Mouse (Mus musculus): ENCODE results near the gene Entpd3. TPM values are rescaled to one million over a fixed set of nuclear protein-coding genes. Genes with fewer than 3 reads are reported as not detected.

Entpd3 gene
- polyA plus RNA-seq, 1 experiment from 2014 or later, result not detected

DNA sequence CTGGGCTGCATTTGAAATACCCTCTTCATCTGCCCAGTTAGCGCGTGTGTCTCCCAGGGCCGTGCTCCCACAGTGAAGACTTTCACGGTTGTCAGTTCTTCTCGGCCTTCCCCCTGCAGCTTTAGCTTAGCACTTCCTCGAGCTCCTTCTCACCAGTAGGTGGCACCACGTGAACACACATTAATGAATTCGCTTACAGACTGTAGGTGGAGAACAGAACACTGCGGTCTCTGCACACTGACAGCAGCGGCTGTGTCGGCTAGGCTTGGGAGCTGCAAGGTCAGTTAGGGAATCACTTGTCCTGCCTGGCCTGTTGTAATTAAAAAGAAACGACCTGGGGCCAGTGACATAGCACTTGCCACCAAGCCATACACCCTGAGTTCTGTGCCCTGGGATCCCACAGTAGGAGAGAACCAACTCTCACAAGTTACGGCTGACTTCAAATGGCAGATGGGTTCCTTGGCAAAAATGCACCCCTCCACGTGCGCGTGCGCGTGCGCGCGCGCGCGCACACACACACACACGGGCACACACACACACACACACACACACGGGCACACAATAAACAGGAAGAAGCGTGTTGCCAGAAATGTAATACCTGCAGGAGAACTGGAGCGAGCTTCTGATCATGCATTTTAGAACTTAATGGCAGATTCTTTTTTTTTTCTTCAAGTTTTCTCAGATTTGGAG lies 43.1 kb downstream of the Entpd3 start:
- Histone ChIP-seq H3K4me3 (ENCODE audit: inconsistent target) (peak overlapping the region; percentile 36), H3K36me3 (ENCODE audit: inconsistent target) (no peaks in the 10 kb centered on the region), H3K27ac (peak overlapping the region; percentile 65), H3K79me2 (ENCODE audit: inconsistent target) (no peaks in the 10 kb centered on the region)
- 4% methylated on average over 15 of the region's 28 CpGs for WGBS (ENCODE audit: missing documents)

DNA sequence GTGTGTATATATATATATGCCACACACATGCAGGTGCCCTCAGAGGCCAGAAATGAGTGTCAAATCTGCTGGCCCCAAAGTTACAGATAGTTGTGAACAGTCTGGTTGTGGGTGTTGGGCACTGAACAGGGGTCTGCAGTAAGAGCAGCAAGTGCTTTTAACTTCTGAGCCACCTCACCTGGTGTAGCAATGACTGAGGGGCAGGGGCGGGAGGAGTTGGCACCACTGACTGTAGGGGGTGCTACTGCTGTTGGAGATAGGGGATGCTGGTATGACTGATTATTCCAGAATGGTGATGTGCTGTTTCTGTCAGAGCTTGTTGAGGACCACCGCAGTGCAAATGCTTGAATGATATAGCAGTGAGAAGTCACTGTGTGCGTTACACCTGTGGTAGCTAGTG lies 43.7 kb downstream of the Entpd3 start:
- Histone ChIP-seq H3K27ac (no peak overlapping the region), H3K36me3 (ENCODE audit: inconsistent target) (no peaks in the 10 kb centered on the region), H3K79me2 (ENCODE audit: inconsistent target) (no peaks in the 10 kb centered on the region), H3K4me3 (ENCODE audit: inconsistent target) (no peak overlapping the region; the same call in 1 of the 2 replicates)
- WGBS (ENCODE audit: missing documents), result 86% methylated on average over 3 of the region's 3 CpGs

DNA sequence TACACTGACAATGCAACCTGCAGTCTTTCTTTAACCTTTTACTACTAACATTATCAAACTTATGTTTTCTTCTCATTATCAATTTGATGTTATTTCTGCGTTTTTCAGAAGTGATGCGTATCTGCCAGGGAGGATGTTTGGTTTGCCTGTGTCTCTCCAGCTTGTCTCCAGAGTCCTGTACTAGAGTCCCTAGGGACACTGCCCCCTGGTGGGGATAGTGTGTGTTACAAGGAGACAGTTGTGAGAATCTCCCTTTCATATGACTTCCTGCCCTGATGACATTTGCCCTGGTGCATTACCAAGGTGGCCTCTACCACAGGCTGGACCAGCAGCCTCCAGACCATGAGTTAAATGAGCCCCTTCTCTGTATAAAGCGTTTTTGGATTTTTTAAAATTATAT lies 46.9 kb downstream of the Entpd3 start:
- H3K4me3 ChIP-seq (ENCODE audit: inconsistent target), result no peak overlapping the region
- WGBS (ENCODE audit: missing documents), result 15% methylated on average over 3 of the region's 3 CpGs
- H3K79me2 ChIP-seq (ENCODE audit: inconsistent target), result no peaks in the 10 kb centered on the region
- no peak overlapping the region for H3K27ac ChIP-seq
- H3K36me3 ChIP-seq (ENCODE audit: inconsistent target), result no peaks in the 10 kb centered on the region

DNA sequence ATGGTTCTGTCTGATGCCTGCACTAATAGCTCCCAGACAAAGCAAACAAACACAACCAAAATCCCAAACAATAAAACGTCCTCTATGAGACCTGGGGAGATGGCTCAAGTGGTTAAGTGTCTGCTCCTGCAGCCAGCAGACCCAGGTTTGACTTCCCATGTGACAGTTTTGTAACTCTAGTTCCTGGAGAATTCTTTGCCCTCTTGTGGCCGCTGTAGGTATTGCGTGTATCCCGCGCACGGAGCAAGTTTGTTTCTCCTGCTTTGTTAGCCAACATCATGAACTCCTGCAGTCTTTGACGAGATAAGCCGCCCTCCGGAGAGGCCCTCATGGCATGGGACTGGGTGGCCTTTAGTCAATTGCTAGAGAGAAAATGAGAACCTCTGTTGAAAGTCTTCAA lies 51.9 kb downstream of the Entpd3 start:
- Histone ChIP-seq H3K27ac (no peak overlapping the region), H3K4me3 (ENCODE audit: inconsistent target) (no peak overlapping the region), H3K79me2 (ENCODE audit: inconsistent target) (no peaks in the 10 kb centered on the region), H3K36me3 (ENCODE audit: inconsistent target) (no peaks in the 10 kb centered on the region)
- WGBS (ENCODE audit: missing documents), result 9% methylated on average over 5 of the region's 9 CpGs

DNA sequence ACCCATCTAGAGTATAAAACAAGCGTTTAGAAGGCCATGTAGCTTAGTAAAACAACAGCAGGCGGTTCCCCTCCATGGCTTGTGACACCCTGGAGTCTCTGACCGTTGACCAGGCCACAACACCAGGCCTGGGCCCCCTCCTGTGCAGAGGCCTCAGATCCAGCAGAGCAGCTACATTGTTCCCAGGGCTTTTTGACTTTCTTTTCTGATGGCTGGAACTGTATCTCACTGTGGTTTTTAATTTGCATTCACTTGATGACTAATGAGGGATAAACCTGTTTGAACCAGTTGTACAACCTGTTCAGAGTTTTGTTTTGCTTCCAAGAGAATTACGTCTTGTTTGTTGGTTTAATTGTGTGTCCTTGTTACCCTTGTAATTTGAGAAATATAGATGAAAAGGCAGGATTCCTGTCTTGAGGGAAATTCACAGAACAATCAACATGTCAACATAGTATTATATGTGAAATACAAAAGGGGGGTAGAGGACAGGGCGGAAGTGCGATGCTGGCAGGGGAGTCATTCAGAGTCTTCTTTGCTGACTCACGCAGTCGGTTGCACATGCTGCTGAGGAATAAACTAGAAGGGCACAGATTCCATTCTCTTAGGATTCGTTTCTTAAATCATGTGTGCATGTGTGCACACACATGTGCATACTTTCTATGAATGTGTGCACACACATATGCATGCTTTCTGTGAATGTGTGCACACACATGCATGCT lies 53.9 kb downstream of the Entpd3 start:
- 81% methylated on average over 9 of the region's 9 CpGs for WGBS (ENCODE audit: missing documents)
- Histone ChIP-seq H3K79me2 (ENCODE audit: inconsistent target) (no peaks in the 10 kb centered on the region), H3K27ac (no peak overlapping the region), H3K36me3 (ENCODE audit: inconsistent target) (no peaks in the 10 kb centered on the region), H3K4me3 (ENCODE audit: inconsistent target) (no peak overlapping the region)

DNA sequence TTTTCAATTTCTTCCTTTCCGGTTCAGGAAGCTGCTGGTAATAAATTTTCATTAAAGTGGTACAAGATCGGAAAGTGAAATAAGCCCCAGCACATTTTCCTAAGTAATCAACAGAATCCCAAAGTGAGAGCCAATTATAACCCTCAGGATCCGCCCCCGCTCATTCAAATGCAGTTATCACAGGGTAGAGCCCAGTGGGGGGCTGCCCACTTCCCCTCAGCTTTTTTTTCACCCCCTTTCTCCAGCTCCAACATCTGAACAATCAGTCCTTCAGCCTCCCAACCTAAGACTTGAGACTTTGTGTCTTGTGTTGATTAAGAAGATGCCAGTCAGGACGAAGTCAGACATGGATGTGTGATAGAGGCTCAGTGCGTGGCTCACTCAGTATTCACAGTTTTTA lies 55.2 kb downstream of the Entpd3 start:
- WGBS (ENCODE audit: missing documents), result 83% methylated on average over 6 of the region's 6 CpGs
- Histone ChIP-seq H3K36me3 (ENCODE audit: inconsistent target) (no peaks in the 10 kb centered on the region), H3K4me3 (ENCODE audit: inconsistent target) (no peak overlapping the region), H3K27ac (no peak overlapping the region), H3K79me2 (ENCODE audit: inconsistent target) (no peaks in the 10 kb centered on the region)

DNA sequence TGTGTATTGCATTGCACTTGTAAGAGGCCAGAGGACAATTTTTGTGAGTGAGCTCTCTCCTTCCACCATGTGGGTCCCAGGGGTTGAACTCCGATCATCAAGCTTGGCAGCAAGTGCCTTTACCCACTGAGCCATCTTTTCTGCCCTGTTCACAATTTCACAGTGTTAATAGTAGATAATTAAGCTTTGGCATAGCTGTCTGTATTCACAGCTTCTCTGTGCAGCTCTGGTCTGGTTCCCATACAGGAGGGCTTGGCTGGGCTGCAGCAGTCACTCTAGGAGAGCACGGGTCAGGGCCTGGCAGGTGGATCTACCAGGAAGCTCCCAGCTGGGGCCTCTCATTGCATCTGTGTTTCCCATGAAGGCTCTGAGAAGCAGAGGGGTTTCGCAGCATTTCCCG lies 55.7 kb downstream of the Entpd3 start:
- H3K36me3 ChIP-seq (ENCODE audit: inconsistent target), result no peaks in the 10 kb centered on the region
- H3K4me3 ChIP-seq (ENCODE audit: inconsistent target), result no peak overlapping the region
- WGBS (ENCODE audit: missing documents), result 89% methylated on average over 4 of the region's 4 CpGs
- H3K79me2 ChIP-seq (ENCODE audit: inconsistent target), result no peaks in the 10 kb centered on the region
- no peak overlapping the region for H3K27ac ChIP-seq

DNA sequence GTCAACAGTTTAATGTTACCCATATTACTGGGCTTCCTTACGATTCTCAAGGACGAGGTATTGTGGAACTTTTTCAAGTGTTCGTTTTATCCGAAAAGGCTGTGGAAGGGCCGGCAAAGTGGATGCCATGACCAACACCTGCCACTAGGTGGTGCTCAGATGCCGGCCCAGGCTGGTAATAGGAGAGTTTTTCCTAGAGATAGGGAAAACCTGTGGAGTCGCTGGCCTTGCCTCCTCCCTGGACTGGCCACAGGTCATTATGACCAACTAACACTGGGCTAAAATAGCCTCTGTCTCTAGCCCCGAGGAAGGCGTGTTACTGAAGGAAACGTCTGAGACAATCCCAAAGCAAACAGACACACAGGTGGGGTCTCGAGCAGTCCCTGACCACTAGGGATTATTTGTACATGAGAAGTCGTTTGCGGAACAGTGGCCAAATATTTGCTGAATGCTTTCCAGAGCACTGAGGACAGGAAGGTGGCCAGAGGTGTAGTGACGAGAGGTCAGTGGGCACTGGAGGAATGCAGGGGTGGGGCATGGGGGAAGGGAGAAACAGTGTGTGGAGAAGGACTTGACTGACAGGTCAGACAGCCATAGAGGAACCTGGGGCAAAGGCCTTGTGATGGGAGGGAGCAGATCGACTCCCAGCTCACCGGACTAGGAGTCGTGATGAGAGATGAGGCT lies 62.0 kb downstream of the Entpd3 start:
- Histone ChIP-seq H3K36me3 (ENCODE audit: inconsistent target) (no peaks in the 10 kb centered on the region), H3K27ac (no peak overlapping the region), H3K4me3 (ENCODE audit: inconsistent target) (no peak overlapping the region), H3K79me2 (ENCODE audit: inconsistent target) (no peaks in the 10 kb centered on the region)
- WGBS (ENCODE audit: missing documents), result 17% methylated on average over 17 of the region's 17 CpGs

DNA sequence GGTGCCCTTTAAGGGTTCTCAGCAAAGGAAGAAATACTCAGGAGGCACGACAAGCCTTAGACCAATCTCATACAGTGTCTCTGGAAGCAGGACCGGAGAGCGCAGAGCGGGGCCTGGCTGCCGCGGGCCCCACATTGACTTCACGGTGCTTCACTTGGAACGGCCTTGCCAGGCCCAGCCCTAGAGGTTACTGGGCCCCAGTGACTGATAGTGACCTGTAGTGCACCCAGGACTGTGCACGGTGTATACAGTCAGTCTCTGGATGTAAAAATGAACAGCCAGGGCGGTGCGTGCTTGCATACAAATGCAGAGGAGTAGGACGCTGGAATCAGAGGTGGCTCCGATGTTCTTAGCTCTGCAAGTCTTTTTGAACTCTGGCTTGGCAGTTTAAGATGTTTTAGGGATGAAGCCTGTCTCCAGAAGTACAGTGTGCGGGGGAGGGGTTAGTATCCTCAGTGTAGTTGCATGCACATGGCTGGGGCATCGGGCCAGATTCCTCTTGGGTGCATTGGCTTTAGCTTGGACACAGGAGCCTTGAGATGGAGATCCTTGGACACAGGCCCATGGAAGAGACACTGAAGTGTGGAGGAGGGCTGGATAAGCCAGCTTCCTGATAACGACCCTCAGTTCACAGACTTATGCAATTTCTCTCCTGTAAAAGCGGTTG lies 62.7 kb downstream of the Entpd3 start:
- H3K27ac ChIP-seq, result no peak overlapping the region

DNA sequence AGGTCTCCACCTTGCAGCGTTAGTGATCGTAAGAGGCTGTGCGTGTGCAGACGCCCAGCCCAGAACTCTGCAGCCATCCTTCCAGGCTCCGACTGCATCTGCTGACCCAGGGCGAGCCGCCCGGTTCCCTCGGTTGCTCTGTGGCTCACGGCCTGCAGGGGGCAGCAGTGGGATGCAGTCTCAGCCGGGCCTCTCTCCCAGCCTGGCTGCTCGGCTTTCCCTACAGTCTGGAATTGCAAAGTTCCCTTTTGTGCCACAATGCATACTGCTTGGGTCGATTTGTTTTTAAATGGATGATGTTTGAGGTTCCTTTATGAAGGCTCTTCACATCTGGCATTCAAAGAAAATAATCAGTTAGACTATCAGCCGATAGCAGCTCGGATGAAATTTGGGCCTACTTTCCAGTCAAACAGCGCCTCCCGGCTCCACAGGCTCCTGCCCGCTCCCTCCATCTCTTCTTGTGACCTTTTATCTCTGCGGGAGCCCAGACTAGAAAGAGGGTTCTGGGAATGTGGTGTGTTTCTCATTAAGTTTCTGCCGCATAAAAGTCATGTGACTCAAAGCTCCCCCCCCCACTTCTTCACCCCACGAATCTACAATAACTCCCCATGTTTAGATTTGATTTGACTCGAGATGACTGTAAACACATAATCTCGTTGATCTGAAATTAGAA lies 63.4 kb downstream of the Entpd3 start:
- 31% methylated on average over 19 of the region's 23 CpGs for WGBS (ENCODE audit: missing documents)
- Histone ChIP-seq H3K27ac (no peak overlapping the region), H3K36me3 (ENCODE audit: inconsistent target) (no peaks in the 10 kb centered on the region), H3K4me3 (ENCODE audit: inconsistent target) (no peak overlapping the region), H3K79me2 (ENCODE audit: inconsistent target) (no peaks in the 10 kb centered on the region)

More for the DNA sequence above, 62.7 kb downstream of the Entpd3 start:
- Histone ChIP-seq H3K36me3 (ENCODE audit: inconsistent target) (no peaks in the 10 kb centered on the region), H3K79me2 (ENCODE audit: inconsistent target) (no peaks in the 10 kb centered on the region), H3K4me3 (ENCODE audit: inconsistent target) (no peak overlapping the region)
- 65% methylated on average over 17 of the region's 17 CpGs for WGBS (ENCODE audit: missing documents)

DNA sequence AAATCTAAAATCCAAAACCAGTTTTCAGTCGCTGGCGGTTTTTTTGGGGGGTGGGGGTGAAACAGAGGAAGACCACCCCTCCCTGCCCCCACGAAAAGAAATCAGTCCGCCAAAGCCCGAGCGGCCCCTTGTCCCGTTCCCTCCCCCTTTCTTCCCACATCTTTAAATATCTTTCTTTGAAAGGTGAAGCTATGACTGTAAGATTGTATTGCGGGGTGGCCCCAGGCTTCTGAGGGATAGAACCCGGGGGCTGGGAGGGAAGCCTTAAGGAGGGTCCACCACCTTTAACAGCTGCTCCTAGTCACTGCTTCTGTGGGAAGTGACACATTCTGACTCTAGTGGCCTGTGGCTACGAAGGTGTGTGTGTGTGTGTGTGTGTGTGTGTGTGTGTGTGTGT lies 63.9 kb downstream of the Entpd3 start:
- 84% methylated on average over 10 of the region's 10 CpGs for WGBS (ENCODE audit: missing documents)
- no peak overlapping the region for H3K27ac ChIP-seq
- no peaks in the 10 kb centered on the region for H3K36me3 ChIP-seq (ENCODE audit: inconsistent target)
- no peaks in the 10 kb centered on the region for H3K79me2 ChIP-seq (ENCODE audit: inconsistent target)
- no peak overlapping the region for H3K4me3 ChIP-seq (ENCODE audit: inconsistent target)

DNA sequence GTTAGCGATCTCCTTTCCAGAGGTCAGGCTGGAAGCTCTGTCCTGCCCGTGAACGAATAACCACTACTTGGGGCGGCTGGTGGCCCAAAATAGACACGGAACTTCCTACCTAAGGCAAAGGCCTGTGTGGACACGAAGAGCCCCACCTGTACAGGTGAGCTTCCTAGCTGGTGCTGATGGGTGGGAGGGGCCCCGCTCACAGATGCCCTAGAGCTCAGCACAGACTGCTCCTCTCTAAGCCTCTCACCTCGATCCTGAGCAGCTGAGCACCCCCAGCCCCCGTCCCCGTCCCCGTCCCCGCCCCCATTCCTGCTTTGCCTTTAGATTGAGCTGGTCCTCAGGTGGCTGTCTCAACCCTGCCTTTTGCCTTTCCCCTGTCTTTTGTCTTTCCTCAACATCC lies 64.3 kb downstream of the Entpd3 start:
- H3K79me2 ChIP-seq (ENCODE audit: inconsistent target), result no peaks in the 10 kb centered on the region
- 86% methylated on average over 11 of the region's 12 CpGs for WGBS (ENCODE audit: missing documents)
- no peak overlapping the region for H3K4me3 ChIP-seq (ENCODE audit: inconsistent target)
- H3K36me3 ChIP-seq (ENCODE audit: inconsistent target), result no peaks in the 10 kb centered on the region
- no peak overlapping the region for H3K27ac ChIP-seq

DNA sequence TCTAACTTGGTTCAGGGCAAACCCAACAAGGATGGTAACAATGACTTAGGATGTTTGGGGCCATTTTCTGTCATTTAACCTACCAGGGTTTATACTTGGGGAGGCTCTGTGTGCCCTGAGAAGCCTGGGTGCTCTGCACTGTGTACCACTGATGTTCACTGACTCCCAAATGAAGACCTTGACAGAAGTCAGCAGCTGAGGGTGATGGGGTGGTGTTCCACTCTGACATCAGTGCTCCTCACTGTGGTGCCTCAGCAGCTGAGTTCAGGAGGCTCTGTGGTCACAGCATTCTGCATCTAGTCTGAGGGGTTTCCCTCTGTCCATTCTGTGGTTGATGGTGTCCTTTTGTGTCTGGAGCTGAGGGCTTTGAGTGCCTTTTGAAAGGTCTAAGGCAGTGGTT lies 71.4 kb downstream of the Entpd3 start:
- H3K79me2 ChIP-seq (ENCODE audit: inconsistent target), result no peaks in the 10 kb centered on the region
- H3K27ac ChIP-seq, result no peak overlapping the region
- H3K4me3 ChIP-seq (ENCODE audit: inconsistent target), result no peak overlapping the region
- H3K36me3 ChIP-seq (ENCODE audit: inconsistent target), result no peaks in the 10 kb centered on the region

DNA sequence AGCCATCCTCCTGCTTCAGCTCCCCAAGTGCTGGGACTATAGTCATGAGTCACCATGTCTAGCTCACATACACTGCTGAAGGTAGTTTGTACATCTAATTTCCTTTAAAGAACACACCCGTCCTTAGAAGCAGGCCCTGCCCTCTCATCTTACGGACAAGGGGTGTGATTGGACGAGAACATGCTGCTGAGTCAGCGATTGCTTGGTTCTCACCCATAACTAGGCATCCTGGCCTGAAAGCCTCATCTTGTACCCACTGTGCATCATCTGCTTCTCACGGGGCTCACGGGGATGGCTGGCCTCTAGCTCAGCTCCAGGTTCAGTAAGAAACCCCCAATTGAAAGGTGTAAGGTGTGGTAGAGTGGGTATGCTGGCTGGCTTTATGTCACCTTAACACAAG lies 74.4 kb downstream of the Entpd3 start:
- Histone ChIP-seq H3K4me3 (ENCODE audit: inconsistent target) (no peak overlapping the region), H3K36me3 (ENCODE audit: inconsistent target) (no peaks in the 10 kb centered on the region), H3K27ac (no peak overlapping the region), H3K79me2 (ENCODE audit: inconsistent target) (no peaks in the 10 kb centered on the region)
- 86% methylated on average over 6 of the region's 6 CpGs for WGBS (ENCODE audit: missing documents)

Measured in macrophage (primary cell).